Mouse (Mus musculus): ENCODE measurements around the gene Oit1.

Gene Oit1

DNA sequence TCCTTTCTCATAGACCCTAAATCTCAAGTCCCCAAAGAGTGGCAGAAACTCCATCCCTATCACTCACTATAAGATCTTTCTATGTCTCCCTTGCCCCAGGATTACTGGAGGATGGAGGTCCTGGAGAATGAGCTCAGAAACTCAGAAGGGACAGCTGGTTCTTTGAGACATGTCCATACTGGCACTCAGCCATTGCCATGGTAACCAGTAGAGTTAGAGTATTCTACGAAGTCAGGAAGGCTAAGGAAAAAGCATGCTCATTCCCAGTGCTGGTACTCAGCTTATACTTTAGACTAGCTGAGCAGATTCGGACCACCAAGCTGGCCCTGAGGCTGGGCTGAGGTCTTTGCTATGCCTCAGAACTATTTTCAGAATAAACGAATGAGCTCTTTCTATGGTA lies 44.0 kb downstream of the Oit1 start:
- DNase-seq: peak in 1 of 2 experiments; percentile 32

DNA sequence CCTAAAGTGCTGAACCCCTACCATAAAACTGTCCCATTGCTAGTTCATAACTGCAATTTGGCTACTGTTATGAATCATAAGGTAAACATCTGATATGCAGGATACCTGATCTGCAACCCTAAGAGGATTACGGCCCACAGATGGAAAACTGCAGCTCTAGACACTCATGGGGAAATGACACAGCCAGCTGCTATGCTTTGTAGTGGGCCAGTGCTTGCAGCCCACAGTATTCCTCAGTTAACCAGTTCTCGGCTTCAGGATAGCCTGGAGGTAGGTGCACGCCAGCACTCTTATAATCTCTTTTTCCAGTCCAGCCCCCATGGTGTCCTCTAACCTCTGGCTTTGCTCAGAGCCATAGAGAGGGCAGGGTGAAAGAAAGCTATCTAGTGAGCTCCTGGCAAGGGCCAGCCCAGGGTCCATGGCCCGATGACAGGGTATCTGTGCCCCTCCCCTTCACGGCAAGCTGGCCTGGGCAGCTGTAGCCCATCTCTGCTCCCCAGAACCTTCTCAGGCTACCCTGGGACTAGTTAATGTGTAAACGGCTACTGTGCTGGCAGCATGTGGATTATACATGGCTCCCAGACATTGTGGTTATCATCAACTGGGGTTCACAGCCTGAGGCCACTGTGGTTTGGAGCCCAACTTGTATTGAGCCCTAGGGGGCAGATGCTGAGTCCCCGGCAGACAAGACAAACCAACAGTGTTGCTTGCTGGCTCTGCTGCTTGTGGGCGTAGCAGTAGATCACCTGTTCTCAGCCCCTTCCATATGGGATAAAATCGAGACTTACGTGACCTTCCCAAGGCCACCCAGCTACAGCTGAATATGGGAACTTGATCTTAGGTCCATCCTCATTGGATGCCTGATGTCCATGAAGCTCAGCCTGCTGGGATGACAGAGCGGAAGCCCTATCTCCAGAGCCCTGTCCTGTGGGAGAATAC lies 46.0 kb downstream of the Oit1 start:
- DNase-seq: peak in 1 of 2 experiments; percentile 55

DNA sequence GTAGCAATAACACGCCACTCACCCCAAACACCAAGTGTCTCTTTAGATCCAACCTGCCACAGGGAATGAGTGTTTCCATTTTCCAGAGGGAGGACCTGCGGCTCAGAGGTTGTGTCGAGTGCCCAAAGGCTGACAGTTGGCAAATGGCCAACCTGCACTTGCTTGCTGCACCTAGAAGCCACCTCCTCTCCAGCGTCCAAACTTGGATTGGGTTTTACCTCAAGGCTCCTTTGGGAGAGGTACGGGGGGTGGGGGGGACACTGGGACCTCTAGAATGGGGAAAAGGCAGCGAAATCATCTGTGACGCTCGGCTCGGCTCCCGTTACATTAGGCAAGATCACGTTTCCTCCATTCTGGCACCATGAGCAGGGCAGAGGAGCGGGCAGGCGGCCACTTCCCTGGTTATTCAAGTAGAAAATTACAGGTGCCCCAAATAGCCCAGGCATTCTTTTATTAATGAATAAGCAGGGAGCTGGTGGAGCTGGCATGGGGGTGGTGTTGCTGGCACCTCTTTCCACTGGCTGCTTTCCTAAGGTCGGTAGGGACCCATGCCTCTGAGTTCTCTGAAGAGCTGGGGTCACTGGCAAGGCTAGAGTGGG lies 47.1 kb downstream of the Oit1 start:
- peak; percentile 76 to 87 for DNase-seq

DNA sequence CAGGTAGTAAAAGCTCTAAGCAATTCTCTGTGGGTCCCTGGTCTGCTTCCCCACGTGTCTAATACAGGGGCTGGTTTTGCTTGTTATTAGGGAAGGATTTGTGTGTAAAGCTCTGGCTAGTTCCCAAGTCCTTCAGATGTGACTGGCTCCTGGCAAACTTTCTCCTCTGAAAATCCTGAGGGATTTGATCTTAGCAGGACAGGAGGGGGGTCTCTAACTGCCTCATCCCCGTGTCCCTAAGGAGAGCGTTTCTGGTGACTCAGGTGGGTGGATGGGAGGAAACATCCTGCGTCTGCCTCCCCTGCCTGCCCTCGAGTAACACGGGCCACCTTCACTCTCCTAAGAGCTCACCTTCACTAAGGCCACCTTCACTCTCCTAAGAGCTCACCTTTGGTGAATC lies 48.2 kb downstream of the Oit1 start:
- no peak for DNase-seq

- no peak for DNase-seq
Measured at GRCm38 (mm10) chr14:8329552-8329951, 49.0 kb downstream of the Oit1 start.

DNA sequence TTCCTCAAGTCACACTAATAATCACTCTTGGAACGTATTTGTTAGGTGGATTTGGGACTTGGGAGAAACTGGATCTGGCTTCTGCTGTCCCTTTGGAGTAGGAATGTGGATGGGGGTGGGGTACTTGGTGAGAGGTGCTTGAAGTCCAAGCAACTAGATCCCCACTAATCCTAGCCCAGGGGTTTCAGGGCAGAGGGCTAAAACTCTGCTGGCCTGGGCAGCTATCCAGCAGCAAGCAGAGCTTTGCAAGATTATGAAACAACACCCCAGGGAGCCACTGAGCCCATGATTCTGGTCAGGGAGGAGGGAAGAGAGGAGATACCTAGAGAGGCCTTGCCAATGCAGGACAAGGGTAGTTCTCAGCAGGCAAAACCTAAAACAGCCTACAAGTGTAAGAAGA lies 51.2 kb downstream of the Oit1 start:
- no peak for DNase-seq

GRCm38 (mm10) chr14:8326961-8327360 lies 51.6 kb downstream of the Oit1 start:
- DNase-seq: no peak

DNA sequence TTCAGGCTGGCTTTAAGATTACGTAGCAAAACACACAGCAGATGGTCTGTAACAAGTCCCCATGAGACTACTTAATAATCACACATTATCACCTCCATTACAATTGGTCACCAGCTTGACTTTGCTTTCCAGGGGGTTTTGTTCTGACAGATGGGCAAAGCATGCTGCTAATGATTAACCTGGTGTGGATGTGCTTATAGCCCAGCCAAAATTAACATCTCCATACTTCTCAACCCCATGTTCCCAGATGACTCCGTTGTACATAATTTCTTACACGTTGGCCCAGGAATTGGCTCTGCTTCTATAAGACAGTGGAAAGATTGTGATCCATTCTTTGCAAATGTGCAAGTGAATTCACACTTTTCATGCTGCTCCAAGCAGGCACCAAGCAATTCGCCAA lies 52.8 kb downstream of the Oit1 start:
- no peak for DNase-seq

DNA sequence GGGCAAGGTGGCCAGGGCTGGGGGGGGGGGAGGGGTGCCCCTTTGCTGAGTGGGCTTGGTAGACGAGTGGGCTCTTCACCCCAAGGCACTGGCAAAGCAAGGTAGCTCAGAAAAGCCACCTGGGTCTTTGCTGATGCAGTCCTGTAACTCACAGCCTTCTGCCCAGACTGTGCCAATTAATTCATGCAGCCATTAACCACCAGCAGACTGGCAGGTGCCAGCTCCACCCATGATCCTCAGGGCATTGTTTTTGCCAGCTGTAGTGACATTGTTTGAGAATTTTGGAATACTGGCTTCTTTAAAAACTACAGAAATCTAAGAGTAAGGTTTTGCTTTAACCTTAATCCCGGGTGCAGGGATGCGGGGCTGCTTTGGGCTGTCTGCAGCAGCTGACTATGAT lies 58.0 kb downstream of the Oit1 start:
- DNase-seq: no peak

- DNase-seq: peak in 1 of 2 experiments; percentile 52
Measured at GRCm38 (mm10) chr14:8317194-8318097, 61.1 kb downstream of the Oit1 start, which contains the start of gene Fam107a. Gene Fam107a (minus strand): TSS chr14:8318023.

DNA sequence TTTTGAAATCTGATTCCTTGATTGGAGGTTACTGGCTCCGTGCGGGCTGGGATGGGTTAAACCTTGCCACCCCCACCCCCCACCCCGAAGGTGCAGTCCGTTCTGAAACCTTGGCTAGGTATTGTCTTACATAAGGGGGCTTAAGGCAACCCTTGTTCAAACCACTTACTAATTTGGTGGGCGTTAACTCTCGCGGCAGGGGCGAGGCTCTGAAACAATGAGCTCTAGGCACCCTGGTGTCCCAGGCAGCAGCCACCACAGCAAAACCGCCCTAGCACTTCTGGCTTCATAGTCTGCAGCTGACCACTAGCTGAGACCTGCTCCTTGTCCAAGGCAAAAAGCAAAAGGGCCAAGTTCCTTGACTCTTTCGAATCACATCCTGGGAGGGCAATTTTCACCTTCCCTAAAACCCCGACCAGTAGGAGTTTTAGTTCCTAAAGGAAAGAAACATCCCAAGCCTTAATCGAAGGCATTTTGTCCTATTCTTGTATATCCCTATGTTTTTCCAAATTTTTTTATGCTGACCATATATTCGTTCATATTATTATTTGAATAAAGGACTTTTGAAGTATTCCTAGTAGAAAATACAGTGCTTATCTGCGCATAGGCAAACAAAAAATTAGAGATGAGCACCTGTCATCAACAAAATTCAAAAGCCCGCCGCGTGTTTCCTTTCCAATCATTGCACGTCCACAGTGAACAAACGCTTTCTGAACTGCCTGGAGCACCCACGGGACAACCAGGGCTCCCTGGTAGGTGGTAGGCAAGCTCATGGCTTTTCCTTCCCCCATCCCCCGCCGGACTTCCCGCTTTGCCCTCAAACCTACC lies 62.0 kb downstream of the Oit1 start:
- peak in 1 of 2 experiments; percentile 49 for DNase-seq

- DNase-seq: no peak
Measured at GRCm38 (mm10) chr14:8315169-8315568, 63.4 kb downstream of the Oit1 start.

DNA sequence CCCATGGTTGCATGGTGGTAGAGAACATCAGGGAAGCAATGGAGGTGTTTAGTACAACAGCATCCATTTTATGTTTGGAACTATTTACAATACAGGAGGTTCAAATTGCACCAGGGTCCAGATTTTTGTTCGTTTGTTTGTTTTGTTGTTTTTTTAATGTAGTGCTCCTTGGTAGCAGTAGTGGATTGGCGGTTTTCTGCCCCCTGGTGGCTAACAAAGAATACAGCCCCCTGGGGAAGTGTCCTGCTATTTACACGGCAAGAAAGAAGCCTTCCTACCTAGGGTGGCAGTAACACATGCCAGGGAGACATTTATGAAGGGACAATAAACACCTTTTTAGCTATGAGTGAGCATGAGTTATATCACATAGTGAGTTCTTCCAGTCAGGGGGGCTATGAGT lies 64.0 kb downstream of the Oit1 start:
- peak in 1 of 2 experiments; percentile 44 for DNase-seq

GRCm38 (mm10) chr14:8313877-8314276 lies 64.7 kb downstream of the Oit1 start:
- DNase-seq: no peak

DNA sequence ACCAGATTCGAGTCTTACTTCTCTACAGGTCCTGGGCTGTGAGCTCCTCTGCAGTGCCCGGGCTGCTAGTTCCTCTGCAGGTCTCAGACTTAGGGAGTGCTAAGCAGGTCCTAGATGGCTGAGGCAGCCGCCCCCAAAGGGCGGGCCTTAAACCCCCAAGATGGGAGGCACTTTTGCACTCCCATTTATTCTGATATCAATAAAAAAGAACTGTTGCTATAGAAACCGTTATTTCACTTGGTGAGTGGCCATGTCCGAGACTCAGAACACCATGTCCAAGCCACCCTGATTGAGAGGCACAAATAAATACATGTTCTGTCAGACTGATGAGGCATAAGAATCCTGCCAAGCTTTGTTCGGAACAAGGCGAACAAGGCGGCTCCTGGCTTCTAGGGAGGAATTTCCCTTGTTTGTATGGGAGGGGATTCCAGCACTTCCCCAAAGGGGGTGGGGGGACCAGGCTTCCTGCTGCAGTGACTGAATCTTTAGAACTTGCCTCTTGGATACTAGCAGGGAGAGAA lies 68.9 kb downstream of the Oit1 start:
- peak in 1 of 2 experiments; percentile 21 for DNase-seq

DNA sequence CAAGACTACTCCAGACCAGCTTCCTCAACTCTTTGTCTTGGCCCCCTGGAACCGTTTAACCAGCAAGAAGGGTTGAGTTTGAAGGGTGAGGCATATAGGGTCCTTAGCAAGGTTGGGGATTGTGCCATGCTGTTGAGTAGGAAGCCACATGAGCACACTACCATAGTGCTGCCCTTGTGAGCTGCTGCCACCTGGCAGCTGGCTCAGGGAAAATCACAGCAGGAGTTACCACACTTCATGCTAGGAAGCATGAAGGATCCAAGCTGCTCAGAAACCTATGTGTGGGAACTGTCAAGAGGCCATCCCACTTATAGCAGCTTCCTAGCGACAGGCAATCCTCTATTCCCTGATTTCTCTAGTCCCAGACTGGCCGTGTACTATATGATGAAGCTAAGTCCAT lies 69.9 kb downstream of the Oit1 start:
- DNase-seq: no peak

DNA sequence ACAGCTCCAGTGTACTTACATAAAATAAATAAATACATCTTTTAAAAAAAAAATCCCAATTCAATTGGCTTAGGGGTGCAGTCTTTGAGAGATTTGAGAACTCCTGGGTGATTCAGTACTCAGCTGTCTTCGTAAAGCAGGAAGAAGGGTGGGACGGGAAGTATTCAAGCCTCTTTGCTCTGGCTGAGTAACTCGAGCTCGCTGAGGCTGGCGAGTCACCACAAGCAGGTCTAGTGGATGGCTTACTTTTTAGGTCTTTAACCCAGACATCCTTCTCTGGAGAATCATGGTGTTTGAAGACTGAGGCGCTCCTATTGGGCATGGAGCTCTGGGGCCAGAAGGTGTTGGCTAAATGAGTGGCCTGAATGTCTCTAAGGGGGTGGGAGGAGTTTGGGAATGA lies 71.7 kb downstream of the Oit1 start:
- no peak for DNase-seq

DNA sequence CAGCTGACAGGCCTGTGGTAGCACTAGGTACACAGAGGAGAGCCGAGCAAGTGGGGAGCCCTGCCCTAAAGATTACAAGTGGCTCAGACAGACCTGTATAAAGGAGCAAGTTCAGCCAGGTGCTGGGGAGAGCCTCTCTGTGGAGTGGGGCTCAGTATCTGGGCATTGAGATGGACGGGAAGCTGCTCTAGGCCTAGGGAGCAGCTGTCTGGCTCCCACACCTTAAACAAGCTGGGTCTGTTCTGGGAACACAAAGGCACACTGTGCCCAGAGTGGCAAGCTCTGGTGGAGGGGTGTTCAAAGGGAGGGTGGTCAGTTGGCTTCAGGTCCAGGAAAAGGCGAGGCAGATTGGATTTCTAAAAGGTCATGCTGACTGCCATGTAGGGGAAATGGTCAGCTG lies 73.5 kb downstream of the Oit1 start:
- DNase-seq: peak in 1 of 2 experiments; percentile 11

DNA sequence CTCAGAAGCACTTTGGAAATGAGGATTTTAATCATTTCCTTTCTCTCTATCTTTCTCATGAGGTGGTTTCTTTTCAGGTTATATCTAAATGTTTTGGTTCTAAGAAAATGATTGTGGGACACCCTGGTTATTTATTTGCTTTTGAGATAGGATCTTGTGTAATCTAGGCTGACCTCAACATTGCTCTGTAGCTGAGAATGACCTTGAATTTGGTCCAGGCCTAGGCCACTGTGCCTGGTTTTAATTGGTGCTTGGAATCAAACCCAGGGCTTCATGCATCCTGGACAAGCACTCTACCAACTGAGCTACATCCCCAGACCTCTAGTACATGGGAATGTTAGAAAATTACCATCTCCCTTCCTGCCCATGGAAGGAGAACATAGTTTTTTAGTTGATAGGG lies 74.5 kb downstream of the Oit1 start:
- DNase-seq: no peak

- DNase-seq: peak in 1 of 2 experiments; percentile 21
Measured at GRCm38 (mm10) chr14:8302687-8303086, 75.9 kb downstream of the Oit1 start.

DNA sequence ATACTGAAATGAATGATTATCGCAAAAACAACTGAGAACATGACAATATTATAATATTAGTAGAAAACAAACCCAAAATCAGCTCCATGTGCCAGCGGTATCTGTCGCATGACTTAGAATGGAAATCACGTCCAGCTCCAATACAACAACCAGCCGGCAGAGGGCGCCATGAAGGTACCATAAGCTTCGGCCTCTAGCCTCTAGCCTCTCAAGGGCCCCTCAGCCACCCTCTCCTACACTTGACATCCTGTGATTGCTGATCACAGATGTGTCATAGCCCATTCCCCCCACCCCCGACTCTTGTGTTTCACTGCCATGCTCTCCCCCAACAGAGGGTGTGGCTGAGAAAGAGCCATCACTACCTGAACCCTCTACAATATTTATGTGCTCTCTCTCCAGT lies 78.3 kb downstream of the Oit1 start:
- peak; percentile 82 to 84 for DNase-seq
